Mouse (Mus musculus): Measurements from ENCODE around the gene Atp5g1.

The Atp5g1 gene

GRCm38 (mm10) chr11:96028130-96028529, 47.3 kb downstream of the Atp5g1 start:
- no peak for DNase-seq (ENCODE audit: low read depth, low spot score)

GRCm38 (mm10) chr11:96020622-96021021, 54.8 kb downstream of the Atp5g1 start:
- DNase-seq (ENCODE audit: low read depth, low spot score) = peak; percentile 53

All from ZHBTc4 (cell line).